Mouse (Mus musculus) liver, embryonic 13.5 days (tissue): Measurements from ENCODE around the gene Ankib1. TPM values are rescaled to one million over a fixed set of nuclear protein-coding genes. Genes with fewer than 3 reads are reported as not detected.
A peak's percentile ranks its signal among the peaks of the same experiment; 100 is the strongest.
"Not testable (repeated sequence)": the region's sequence is repeated elsewhere in the genome, so short reads cannot be mapped to it uniquely, and the experiment has no call there.

ENCODE experiments used
- ATAC-seq: fragments of 200-750 bp; cut with Nextera tagmentation; 2 replicates; pipeline ENCODE4 v1.8.0; 2017; ENCODE audit warnings: low read depth, mild to moderate bottlenecking, moderate number of reproducible peaks, moderate library complexity
- DNase-seq: peaks from one replicate; pipeline ENCODE4 v3.0.0; 2022
- H3K27ac ChIP-seq: fragments of 300-500 bp; sonication (generic); 2 replicates; pipeline ENCODE4 v1.5.1; 2015; ENCODE audit warnings: moderate library complexity, mild to moderate bottlenecking, inconsistent platforms
- H3K27me3 ChIP-seq: fragments of 300-500 bp; sonication (generic); 2 replicates; pipeline ENCODE4 v1.6.1; 2015; ENCODE audit warnings: mild to moderate bottlenecking, inconsistent platforms
- H3K36me3 ChIP-seq: fragments of 300-500 bp; sonication (generic); 2 replicates; pipeline ENCODE4 v1.6.1; 2015; ENCODE audit warnings: mild to moderate bottlenecking, inconsistent platforms
- H3K4me1 ChIP-seq: fragments of 300-500 bp; sonication (generic); replicated peaks from 2 replicates; pipeline ENCODE4 v1.6.1; 2015; ENCODE audit warnings: inconsistent platforms
- H3K4me2 ChIP-seq: fragments of 300-500 bp; sonication (generic); 2 replicates; pipeline ENCODE4 v1.6.1; 2015; ENCODE audit warnings: inconsistent platforms, mild to moderate bottlenecking, moderate library complexity
- H3K4me3 ChIP-seq: fragments of 300-500 bp; sonication (generic); replicated peaks from 2 replicates; pipeline ENCODE4 v1.5.1; 2015; ENCODE audit warnings: mild to moderate bottlenecking, inconsistent platforms
- H3K9ac ChIP-seq: fragments of 300-500 bp; sonication (generic); 2 replicates; pipeline ENCODE4 v1.6.1; 2015; ENCODE audit warnings: mild to moderate bottlenecking, inconsistent platforms
- H3K9me3 ChIP-seq: fragments of 300-500 bp; sonication (generic); replicated peaks from 2 replicates; pipeline ENCODE4 v1.6.1; 2016; ENCODE audit warnings: inconsistent platforms
- WGBS: fragments of 180-500 bp; shearing (Covaris S2); methylation state at CpG from one replicate; pipeline ENCODE4 v1.1.7; 2015; ENCODE audit not compliant: insufficient replicate concordance; 5-methylcytosine and 5-hydroxymethylcytosine counted together
- polyA plus RNA-seq: library from polyadenylated mRNA; unstranded; fragments of >200 nt; fragmentation: Nextera tagmentation; extraction: Ambion mirVana; gene quantifications from 2 replicates; pipeline ENCODE4 v1.2.1, GENCODE M21; 2015

Ankib1 gene
- polyA plus RNA-seq: 3.9 and 5.1 TPM in 2 replicates

- H3K9ac ChIP-seq: peak within 1 kb of the TSS; percentile 88
- no peaks in the 10 kb centered on the region for H3K27me3 ChIP-seq
- 0 out of 2 replicates have a peak, but pooled peaks cover 3% of the 10 kb centered on the region for H3K36me3 ChIP-seq
- WGBS: under 1% methylated on average over 107 of the region's 109 CpGs
- peak within 1 kb of the TSS; percentile 92 for H3K4me2 ChIP-seq
- H3K4me1 ChIP-seq: peaks cover 42% of the 10 kb centered on the region
- peak within 1 kb of the TSS; percentile 97 for H3K27ac ChIP-seq
- peak within 1 kb of the TSS; percentile 86 for H3K4me3 ChIP-seq
- DNase-seq (peak; percentile 82), ATAC-seq (peak; percentile 86)
- no peaks in the 10 kb centered on the region for H3K9me3 ChIP-seq
Observed at GRCm38 (mm10) chr5:3802433-3803291, at the start of gene Ankib1, which contains the start of gene Krit1. Ankib1 (minus strand) TSS chr5:3802925. Krit1 (plus strand) TSS chr5:3803184.

- Histone ChIP-seq H3K9me3 (no peaks in the 10 kb centered on the region), H3K9ac (no peak within 1 kb of the TSS), H3K4me1 (no peaks in the 10 kb centered on the region), H3K27ac (no peak within 1 kb of the TSS), H3K36me3 (0 out of 2 replicates have a peak, but pooled peaks cover 4% of the 10 kb centered on the region), H3K27me3 (0 out of 2 replicates have a peak, but pooled peaks cover 7% of the 10 kb centered on the region), H3K4me2 (peak within 1 kb of the TSS; percentile 45), H3K4me3 (peak within 1 kb of the TSS; percentile 21; the same call in 1 of the 2 replicates)
- DNase-seq (no peak), ATAC-seq (no peak)
- 15% methylated on average over 24 of the region's 24 CpGs for WGBS
Observed at GRCm38 (mm10) chr5:3845026-3845425, 42.3 kb upstream of the Ankib1 start, which contains the start of gene Lrrd1. Lrrd1 (plus strand) TSS chr5:3845173.

GRCm38 (mm10) chr5:3834107-3834506 lies 31.4 kb upstream of the Ankib1 start:
- Histone ChIP-seq H3K4me3 (no peak overlapping the region), H3K9me3 (no peaks in the 10 kb centered on the region), H3K4me1 (peaks cover 5% of the 10 kb centered on the region), H3K27me3 (no peaks in the 10 kb centered on the region), H3K27ac (no peak overlapping the region), H3K9ac (no peak overlapping the region), H3K4me2 (no peak overlapping the region), H3K36me3 (peaks cover 36% of the 10 kb centered on the region)
- WGBS: 16% methylated on average over 1 of the region's 1 CpGs
- ATAC-seq (peak; percentile 76), DNase-seq (no peak)

DNA sequence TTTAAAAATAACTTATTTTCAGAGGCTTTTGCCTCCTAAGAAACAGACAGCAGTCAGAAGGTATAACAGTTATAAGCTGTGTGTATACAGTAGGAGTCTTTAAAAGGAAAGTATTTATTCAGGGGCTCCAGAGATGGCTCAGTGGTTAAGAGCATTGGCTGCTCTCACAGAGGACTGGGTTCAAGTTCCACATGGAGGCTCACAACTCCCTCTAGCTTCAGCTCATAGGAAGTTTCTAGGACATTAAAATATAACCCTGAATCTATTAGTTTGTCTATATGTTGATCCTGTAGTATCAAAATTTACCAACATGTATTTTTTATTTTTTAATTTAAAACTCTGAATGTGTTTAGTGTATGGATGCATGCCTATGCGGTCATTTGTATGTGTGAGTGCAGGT lies 5.7 kb upstream of the Ankib1 start:
- 83% methylated on average over 1 of the region's 1 CpGs for WGBS
- no peak overlapping the region for H3K9ac ChIP-seq
- ATAC-seq: no peak
- H3K4me3 ChIP-seq: no peak overlapping the region
- peaks cover 5% of the 10 kb centered on the region for H3K4me1 ChIP-seq
- H3K9me3 ChIP-seq: no peaks in the 10 kb centered on the region
- H3K27ac ChIP-seq: no peak overlapping the region
- DNase-seq: no peak
- H3K4me2 ChIP-seq: no peak overlapping the region
- peaks cover 23% of the 10 kb centered on the region for H3K36me3 ChIP-seq
- H3K27me3 ChIP-seq: no peaks in the 10 kb centered on the region

DNA sequence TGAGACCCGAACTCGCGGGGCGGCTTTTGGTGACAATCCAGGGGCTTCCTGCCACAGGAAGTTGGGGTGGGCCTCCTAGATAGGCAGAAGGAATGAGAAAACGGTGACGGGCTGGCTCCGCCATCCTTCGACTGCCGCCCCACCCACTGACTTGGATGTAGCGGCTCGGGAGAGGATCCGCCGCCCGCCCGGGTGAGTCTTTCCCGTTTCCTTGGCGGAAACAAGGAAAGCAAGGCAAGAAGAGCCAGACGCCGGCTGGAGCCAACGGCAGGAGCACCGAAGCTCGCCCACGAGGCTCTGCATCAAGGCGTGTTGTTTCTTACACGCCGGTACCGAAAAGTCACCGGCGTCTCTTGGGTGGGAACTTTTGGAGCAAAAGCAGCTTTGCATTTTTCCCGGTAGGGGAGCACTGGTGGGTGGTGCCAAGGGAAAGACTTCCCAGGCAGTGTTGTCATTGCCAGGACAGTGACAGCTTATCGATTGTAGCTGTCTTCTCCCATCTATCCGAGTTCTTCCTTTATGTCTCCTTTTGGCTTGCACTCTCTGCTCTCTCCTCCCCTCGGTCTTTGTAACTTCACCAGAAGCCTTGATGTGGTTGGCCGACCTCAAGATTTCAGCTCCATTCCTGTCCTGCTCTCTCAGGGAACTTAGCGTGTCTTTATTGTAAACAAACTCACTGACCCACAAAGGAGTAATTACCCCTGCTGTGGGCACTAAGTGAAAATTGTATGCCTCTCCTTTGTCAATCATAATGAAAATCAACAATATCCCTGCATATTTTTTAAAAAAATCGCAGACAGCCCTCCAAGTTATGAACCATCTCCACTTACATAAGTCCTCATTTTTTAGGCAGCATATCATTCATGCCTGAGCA lies 804 bp upstream of the Ankib1 start:
- WGBS: under 1% methylated on average over 36 of the region's 36 CpGs

GRCm38 (mm10) chr5:3801672-3802432 lies 873 bp downstream of the Ankib1 start:
- 3% methylated on average over 18 of the region's 18 CpGs for WGBS
- H3K27me3 ChIP-seq: no peaks in the 10 kb centered on the region
- peak overlapping the region; percentile 92 for H3K4me2 ChIP-seq
- peak overlapping the region; percentile 88 for H3K9ac ChIP-seq
- no peaks in the 10 kb centered on the region for H3K9me3 ChIP-seq
- H3K4me1 ChIP-seq: peaks cover 42% of the 10 kb centered on the region
- H3K27ac ChIP-seq: peak overlapping the region; percentile 97
- H3K36me3 ChIP-seq: no peaks in the 10 kb centered on the region
- H3K4me3 ChIP-seq: peak overlapping the region; percentile 86
- DNase-seq (peak; percentile 2), ATAC-seq (peak; percentile 5)

More for the DNA sequence above, 804 bp upstream of the Ankib1 start:
- Histone ChIP-seq H3K4me3 (peak overlapping the region; percentile 86), H3K4me2 (peak overlapping the region; percentile 92), H3K9ac (peak overlapping the region; percentile 88), H3K4me1 (peaks cover 38% of the 10 kb centered on the region), H3K27ac (peak overlapping the region; percentile 97), H3K36me3 (peaks cover 4% of the 10 kb centered on the region; the same call in 1 of the 2 replicates), H3K27me3 (no peaks in the 10 kb centered on the region), H3K9me3 (no peaks in the 10 kb centered on the region)
- DNase-seq (no peak), ATAC-seq (peak; percentile 79)

- Histone ChIP-seq H3K36me3 (no peaks in the 10 kb centered on the region), H3K9me3 (no peaks in the 10 kb centered on the region), H3K4me3 (peak overlapping the region; percentile 15; the same call in 1 of the 2 replicates), H3K9ac (0 out of 2 replicates have a peak overlapping the region, but pooled peaks have one; percentile 4), H3K4me1 (peaks cover 42% of the 10 kb centered on the region), H3K27ac (no peak overlapping the region), H3K4me2 (peak overlapping the region; percentile 37), H3K27me3 (no peaks in the 10 kb centered on the region)
- no peak for ATAC-seq
- 73% methylated on average over 4 of the region's 4 CpGs for WGBS
- no peak for DNase-seq
Observed at GRCm38 (mm10) chr5:3800881-3801280, 1.8 kb downstream of the Ankib1 start.

GRCm38 (mm10) chr5:3800041-3800440 lies 2.7 kb downstream of the Ankib1 start:
- Histone ChIP-seq H3K9me3 (no peaks in the 10 kb centered on the region), H3K36me3 (no peaks in the 10 kb centered on the region), H3K9ac (no peak overlapping the region), H3K4me1 (peaks cover 40% of the 10 kb centered on the region), H3K27me3 (no peaks in the 10 kb centered on the region), H3K4me3 (no peak overlapping the region), H3K27ac (no peak overlapping the region), H3K4me2 (no peak overlapping the region)
- WGBS: 73% methylated on average over 1 of the region's 1 CpGs
- DNase-seq (no peak), ATAC-seq (no peak)

DNA sequence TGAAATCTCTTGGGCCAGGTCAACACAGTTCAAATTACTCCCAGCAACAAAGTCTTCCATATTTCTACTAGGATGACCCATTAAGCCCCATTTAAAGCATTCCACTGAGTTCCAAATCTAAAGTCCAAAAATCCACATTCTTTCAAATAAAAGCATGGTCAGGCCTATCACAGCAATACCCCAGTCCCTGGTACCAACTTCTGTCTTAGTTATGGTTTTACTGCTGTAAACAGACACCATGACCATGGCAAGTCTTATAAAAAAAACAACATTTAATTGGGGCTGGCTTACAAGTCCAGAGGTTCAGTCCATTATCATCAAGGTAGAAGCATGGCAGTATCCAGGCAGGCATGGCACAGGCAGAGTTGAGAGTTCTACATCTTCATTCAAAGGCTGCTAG lies 4.1 kb downstream of the Ankib1 start:
- not testable (repeated sequence) for H3K27ac ChIP-seq, H3K36me3 ChIP-seq, ATAC-seq, H3K4me2 ChIP-seq, H3K27me3 ChIP-seq, DNase-seq, H3K4me3 ChIP-seq, H3K9me3 ChIP-seq, H3K9ac ChIP-seq
- peaks cover 37% of the 10 kb centered on the region for H3K4me1 ChIP-seq

DNA sequence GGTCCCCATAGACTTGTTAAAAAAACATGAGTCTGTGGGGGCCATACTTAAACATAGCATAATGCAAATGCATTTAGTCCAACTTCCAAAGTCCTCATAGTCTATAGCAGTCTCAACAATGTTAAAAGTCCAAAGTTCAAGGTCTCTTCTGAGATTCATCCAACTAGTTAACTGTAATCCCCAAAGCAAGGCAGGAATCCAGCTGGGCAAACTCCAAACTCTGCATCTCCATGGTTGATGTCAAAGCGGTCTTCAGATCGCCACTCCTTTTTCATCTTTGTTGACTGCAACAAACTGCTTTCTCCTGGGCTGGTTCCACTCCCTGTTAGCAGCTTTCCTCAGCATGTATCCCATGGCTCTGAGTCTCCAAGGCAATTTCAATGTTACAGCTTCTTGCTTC lies 5.6 kb downstream of the Ankib1 start:
- not testable (repeated sequence) for DNase-seq
- 83% methylated on average over 2 of the region's 2 CpGs for WGBS

More for the DNA sequence above, 5.6 kb downstream of the Ankib1 start:
- not testable (repeated sequence) for H3K27me3 ChIP-seq, H3K27ac ChIP-seq, H3K9me3 ChIP-seq, ATAC-seq, H3K36me3 ChIP-seq, H3K4me2 ChIP-seq, H3K9ac ChIP-seq, H3K4me3 ChIP-seq
- peaks cover 36% of the 10 kb centered on the region for H3K4me1 ChIP-seq
